Mouse (Mus musculus): ENCODE results near the gene Serpinb3d.
"Not testable (repeated sequence)": the region's sequence is repeated elsewhere in the genome, so short reads cannot be mapped to it uniquely, and the experiment has no call there.

The Serpinb3d gene

DNA sequence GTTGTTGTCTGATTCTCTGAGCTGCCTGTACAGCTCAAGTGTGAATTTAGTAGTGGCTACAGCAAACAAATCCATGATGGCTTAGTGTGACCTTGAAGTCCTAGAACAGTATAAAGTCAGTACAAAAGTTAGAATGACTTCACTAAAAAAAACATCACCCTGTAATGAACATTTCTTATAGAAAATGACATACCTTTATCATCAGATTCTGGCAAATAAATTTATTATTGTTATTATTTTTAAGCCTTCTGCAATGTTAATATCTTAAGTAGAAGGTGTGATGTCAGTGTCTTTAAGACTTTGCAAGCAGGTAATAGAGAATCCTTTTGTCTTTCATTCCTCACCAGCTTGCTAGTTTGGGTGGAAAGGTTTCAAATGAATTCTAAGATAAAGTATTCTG lies at the start of gene Serpinb3d:
Gene Serpinb3d (minus strand): TSS at position 101 of the 400 bp plus-strand sequence.
- DNase-seq (ENCODE audit: low spot score in 2 of 2) = no peak

DNA sequence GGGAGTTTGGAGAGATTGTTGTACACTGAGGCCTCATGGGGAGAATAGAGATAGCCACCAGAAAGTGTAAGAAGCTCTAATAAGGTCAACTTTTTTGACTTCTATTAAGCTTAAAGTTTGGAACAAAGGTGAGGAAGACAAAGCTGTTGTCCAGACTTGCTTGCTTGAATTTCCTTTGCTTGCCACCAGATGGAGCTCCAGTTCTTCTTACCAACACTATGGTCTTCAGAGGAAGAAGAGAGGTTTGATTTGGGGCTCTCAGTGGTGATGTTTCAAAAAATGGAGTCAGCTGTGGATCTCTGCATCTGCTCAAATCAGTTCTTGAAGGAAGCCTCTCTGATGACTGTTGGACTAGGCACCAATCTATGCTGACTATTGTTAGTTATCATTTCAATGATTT lies 44.1 kb upstream of the Serpinb3d start:
- not testable (repeated sequence) for DNase-seq (ENCODE audit: low spot score in 2 of 2)

DNA sequence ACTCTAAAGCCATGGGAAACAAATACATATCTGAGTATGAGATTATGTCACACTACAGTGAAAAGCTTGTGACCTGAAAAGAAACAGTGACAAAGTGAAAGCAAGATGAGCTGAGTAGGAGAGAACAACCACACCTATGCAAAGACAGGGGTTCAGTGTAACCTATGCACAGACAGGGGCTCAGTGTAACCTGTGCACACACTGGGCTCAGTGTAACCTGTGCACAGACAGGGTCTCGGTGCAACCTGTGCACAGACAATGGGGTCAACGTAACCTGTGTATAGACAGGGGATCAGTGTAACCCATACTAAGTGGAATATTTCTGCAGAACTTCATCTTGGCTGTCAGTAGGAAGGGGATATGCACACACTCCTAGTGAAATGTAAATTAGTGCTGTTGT lies 15.1 kb upstream of the Serpinb3d start:
- no peak for DNase-seq (ENCODE audit: low spot score in 2 of 2)

DNA sequence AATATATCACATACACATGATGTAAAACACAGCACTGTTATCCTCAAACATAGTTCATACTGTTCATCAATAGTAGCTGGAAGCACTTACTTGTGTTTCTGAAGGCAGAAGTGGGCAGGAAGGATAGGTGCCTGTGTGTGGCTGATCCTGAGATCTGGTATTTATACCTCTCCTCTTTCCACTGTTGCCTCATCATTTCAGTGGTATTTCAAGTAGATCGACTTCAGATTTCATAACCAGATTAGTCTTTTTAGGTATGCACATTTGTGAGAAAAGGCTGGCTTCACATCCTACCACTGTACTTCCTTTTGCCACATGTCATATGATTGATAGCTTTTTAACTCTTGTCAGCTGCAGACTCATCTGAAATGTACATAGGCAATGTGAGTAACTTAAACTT lies 31.1 kb downstream of the Serpinb3d start, which contains the start of gene Serpinb3a:
Gene Serpinb3a (minus strand): TSS at position 101 of the 400 bp plus-strand sequence.
- DNase-seq (ENCODE audit: low spot score in 2 of 2) = no peak

DNA sequence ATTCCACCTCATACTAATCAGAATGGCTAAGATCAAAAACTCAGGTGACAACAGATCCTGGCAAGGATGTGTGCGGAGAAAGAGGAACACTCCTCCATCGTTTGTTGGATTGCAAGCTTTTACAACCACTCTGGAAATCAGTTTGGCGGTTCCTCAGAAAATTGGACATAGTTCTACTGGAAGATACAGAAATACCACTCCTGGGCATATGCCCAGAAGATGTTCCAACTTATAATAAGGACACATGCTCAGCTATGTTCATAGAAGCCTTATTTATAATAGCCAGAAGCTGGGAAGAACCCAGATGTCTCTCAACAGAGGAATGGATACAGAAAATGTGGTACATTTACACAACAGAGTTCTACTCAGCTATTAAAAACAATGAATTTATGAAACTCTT lies 49.1 kb downstream of the Serpinb3d start:
- not testable (repeated sequence) for DNase-seq (ENCODE audit: low spot score in 2 of 2)
